Mouse (Mus musculus) liver, embryonic 15.5 days (tissue): Measurements from ENCODE around the gene Acad8. TPM values are rescaled to one million over a fixed set of nuclear protein-coding genes. Genes with fewer than 3 reads are reported as not detected.
A peak's percentile ranks its signal among the peaks of the same experiment; 100 is the strongest.

Experiments
- ATAC-seq: fragments of 200-750 bp; cut with Nextera tagmentation; 2 replicates; pipeline ENCODE4 v1.8.0; 2017; ENCODE audit warnings: moderate number of reproducible peaks, mild to moderate bottlenecking, moderate library complexity; ENCODE audit not compliant: insufficient read depth
- H3K27ac ChIP-seq: fragments of 300-500 bp; sonication (generic); replicated peaks from 2 replicates; pipeline ENCODE4 v1.5.1; 2015; ENCODE audit warnings: mild to moderate bottlenecking, inconsistent platforms
- H3K27me3 ChIP-seq: fragments of 300-500 bp; sonication (generic); 2 replicates; pipeline ENCODE4 v1.6.1; 2015; ENCODE audit warnings: mild to moderate bottlenecking, inconsistent platforms
- H3K36me3 ChIP-seq: fragments of 300-500 bp; sonication (generic); replicated peaks from 2 replicates; pipeline ENCODE4 v1.6.1; 2015; ENCODE audit warnings: moderate library complexity, mild to moderate bottlenecking, inconsistent platforms
- H3K4me1 ChIP-seq: fragments of 300-500 bp; sonication (generic); replicated peaks from 2 replicates; pipeline ENCODE4 v1.6.1; 2015; ENCODE audit warnings: inconsistent platforms
- H3K4me2 ChIP-seq: fragments of 300-500 bp; sonication (generic); 2 replicates; pipeline ENCODE4 v1.6.1; 2015; ENCODE audit warnings: moderate library complexity, mild to moderate bottlenecking, inconsistent platforms
- H3K4me3 ChIP-seq: fragments of 300-500 bp; sonication (generic); replicated peaks from 2 replicates; pipeline ENCODE4 v1.5.1; 2015; ENCODE audit warnings: mild to moderate bottlenecking, inconsistent platforms
- H3K9ac ChIP-seq: fragments of 300-500 bp; sonication (generic); 2 replicates; pipeline ENCODE4 v1.6.1; 2015; ENCODE audit warnings: moderate library complexity, mild to moderate bottlenecking, inconsistent platforms
- H3K9me3 ChIP-seq: fragments of 300-500 bp; sonication (generic); replicated peaks from 2 replicates; pipeline ENCODE4 v1.6.1; 2016; ENCODE audit warnings: inconsistent platforms
- WGBS: fragments of 180-500 bp; shearing (Covaris S2); methylation state at CpG from one replicate; pipeline ENCODE4 v1.1.7; 2015; ENCODE audit warnings: mixed read lengths; ENCODE audit not compliant: insufficient replicate concordance; 5-methylcytosine and 5-hydroxymethylcytosine counted together
- polyA plus RNA-seq: library from polyadenylated mRNA; unstranded; fragments of >200 nt; fragmentation: Nextera tagmentation; extraction: Ambion mirVana; gene quantifications from 2 replicates; pipeline ENCODE4 v1.2.1, GENCODE M21; 2015

Acad8 gene
- polyA plus RNA-seq, 1 experiment from 2014 or later, result 10.9 TPM

DNA sequence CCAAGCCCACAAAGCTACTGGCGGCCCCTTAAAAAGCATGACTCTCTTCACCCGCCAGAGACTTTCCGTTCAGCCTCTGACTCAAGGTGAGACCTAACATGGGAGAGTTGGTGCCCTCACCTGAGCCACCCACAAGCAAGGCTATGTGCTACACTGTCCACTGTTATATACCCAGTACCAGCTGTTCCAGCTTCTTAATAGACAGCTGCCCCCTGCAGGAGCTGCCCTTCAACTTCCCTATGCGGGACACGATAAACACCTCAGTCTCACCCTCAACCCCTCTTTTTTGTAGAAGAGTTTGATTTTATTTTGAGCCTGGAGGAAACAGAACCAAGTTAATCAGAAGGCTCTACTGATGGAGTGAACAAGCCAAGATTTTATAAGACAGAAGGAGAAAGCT lies 7.5 kb upstream of the Acad8 start:
- no peak overlapping the region for H3K4me2 ChIP-seq
- H3K9ac ChIP-seq, result no peak overlapping the region
- peaks cover 73% of the 10 kb centered on the region for H3K36me3 ChIP-seq
- H3K27me3 ChIP-seq, result no peaks in the 10 kb centered on the region
- ATAC-seq, result no peak
- H3K9me3 ChIP-seq, result no peaks in the 10 kb centered on the region
- no peak overlapping the region for H3K27ac ChIP-seq
- H3K4me1 ChIP-seq, result no peaks in the 10 kb centered on the region
- no peak overlapping the region for H3K4me3 ChIP-seq
- 78% methylated on average over 5 of the region's 5 CpGs for WGBS

DNA sequence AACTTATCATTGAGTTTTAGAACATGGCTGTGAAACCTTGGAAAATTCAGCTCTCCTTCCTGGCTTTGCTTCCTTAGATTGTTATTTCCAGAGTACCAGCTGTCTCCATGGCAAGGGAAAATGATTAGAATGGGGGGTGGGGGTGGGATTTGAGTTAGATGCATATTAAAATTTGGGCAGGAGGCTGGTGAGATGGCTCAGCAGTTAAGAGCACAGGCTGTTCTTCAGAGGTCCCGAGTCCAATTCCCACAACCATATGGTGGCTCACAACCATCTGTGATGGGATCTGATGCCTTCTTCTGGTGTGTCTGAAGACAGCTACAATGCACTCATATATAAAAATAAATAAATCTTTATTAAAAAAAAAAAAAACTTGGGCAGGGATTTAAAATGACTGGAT lies 6.6 kb upstream of the Acad8 start:
- Histone ChIP-seq H3K36me3 (peaks cover 65% of the 10 kb centered on the region), H3K4me2 (no peak overlapping the region), H3K9me3 (no peaks in the 10 kb centered on the region), H3K27me3 (no peaks in the 10 kb centered on the region), H3K9ac (no peak overlapping the region), H3K4me3 (no peak overlapping the region), H3K27ac (no peak overlapping the region), H3K4me1 (peaks cover 6% of the 10 kb centered on the region)
- 58% methylated on average over 1 of the region's 1 CpGs for WGBS
- ATAC-seq, result no peak

DNA sequence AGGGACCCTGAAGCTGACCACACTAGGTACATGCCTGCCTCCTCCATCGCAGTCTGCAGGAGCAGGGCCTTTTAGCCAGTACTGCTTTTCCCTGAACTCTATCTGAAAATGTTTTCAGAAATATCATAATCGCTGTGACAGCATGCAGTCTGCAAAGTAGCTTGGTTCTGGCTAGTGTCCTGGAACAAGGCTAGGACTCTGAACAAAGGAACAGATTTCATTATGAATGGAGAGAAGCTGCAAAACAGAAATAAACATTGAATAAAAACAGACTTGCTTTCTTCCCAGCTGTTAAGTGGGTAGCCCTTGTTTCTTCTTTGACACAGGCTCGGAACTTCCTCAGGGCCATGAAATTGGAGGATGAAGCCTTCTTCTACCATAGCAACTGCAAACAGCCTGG lies 5.9 kb upstream of the Acad8 start:
- Histone ChIP-seq H3K27ac (no peak overlapping the region), H3K4me1 (peaks cover 13% of the 10 kb centered on the region), H3K4me3 (no peak overlapping the region), H3K4me2 (no peak overlapping the region), H3K9ac (no peak overlapping the region), H3K36me3 (peaks cover 59% of the 10 kb centered on the region), H3K9me3 (no peaks in the 10 kb centered on the region), H3K27me3 (no peaks in the 10 kb centered on the region)
- WGBS, result 82% methylated on average over 3 of the region's 3 CpGs
- no peak for ATAC-seq

DNA sequence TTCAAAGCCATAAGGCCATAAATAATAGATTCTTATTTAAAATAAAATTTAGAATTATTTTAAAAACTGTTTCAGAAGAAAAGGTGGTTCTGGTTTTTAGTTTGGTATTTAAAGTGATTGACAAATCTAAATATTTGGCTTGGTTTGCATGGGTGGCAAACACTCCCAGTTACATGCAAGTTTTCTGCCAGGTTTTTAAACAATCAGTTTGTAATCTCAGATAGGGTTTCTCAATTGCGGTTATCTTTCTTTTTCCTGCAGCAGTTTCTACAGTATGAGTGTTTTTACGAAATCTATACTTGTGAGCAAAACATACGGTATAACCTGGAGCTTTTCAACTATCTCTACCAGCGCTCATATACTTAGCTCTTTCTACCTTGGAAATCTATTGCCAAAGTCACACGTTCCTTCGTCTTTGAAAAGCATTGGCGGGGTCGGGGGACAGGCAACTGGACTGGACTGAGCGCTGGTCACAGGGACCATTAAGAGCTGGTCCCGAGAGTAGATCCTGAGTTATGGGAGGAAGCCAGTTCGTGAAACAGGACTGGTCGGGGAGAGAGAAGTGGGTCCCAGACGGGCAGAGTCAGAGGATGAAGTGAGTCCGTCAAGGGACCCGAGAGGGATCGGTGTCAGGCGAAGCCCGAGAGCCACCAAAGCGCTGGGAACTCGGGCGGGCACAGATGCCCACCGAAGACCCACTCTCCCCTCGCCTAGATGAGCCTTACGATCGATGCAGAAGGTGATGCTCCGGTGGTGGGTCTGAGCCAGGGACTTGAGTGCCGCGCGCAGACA lies 501 bp downstream of the Acad8 start:
- H3K9ac ChIP-seq, result peak overlapping the region; percentile 68
- ATAC-seq, result peak; percentile 26
- peak overlapping the region; percentile 42; the same call in 1 of the 2 replicates for H3K27ac ChIP-seq
- H3K4me1 ChIP-seq, result peaks cover 35% of the 10 kb centered on the region
- H3K4me3 ChIP-seq, result peak overlapping the region; percentile 76
- no peaks in the 10 kb centered on the region; the same call in 1 of the 2 replicates for H3K36me3 ChIP-seq
- H3K4me2 ChIP-seq, result peak overlapping the region; percentile 89
- H3K9me3 ChIP-seq, result no peaks in the 10 kb centered on the region
- WGBS, result under 1% methylated on average over 29 of the region's 29 CpGs
- H3K27me3 ChIP-seq, result no peaks in the 10 kb centered on the region

DNA sequence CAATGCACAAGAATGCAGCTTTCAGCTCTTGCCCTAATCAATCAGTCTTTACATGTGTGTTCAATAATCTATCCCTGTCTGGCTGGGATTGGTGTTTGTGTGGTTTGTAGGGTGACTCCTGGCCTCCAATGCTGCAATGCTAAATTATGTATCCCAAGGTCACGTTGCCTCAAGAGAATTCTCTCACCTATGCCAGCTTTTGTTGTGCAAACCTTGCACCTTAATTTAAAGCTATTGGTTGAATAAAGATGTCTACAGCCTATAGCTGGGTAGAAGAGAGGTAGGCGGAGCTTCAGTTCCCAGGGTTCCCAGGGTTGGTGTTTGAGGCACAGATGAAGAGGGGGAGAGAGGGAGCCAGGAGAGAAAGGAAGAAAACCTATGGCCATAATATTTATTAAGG lies 1.9 kb downstream of the Acad8 start:
- Histone ChIP-seq H3K4me1 (peaks cover 35% of the 10 kb centered on the region), H3K27me3 (no peaks in the 10 kb centered on the region), H3K4me2 (no peak overlapping the region), H3K27ac (no peak overlapping the region), H3K4me3 (no peak overlapping the region), H3K36me3 (no peaks in the 10 kb centered on the region), H3K9ac (no peak overlapping the region), H3K9me3 (no peaks in the 10 kb centered on the region)
- 68% methylated on average over 2 of the region's 2 CpGs for WGBS
- ATAC-seq, result no peak

DNA sequence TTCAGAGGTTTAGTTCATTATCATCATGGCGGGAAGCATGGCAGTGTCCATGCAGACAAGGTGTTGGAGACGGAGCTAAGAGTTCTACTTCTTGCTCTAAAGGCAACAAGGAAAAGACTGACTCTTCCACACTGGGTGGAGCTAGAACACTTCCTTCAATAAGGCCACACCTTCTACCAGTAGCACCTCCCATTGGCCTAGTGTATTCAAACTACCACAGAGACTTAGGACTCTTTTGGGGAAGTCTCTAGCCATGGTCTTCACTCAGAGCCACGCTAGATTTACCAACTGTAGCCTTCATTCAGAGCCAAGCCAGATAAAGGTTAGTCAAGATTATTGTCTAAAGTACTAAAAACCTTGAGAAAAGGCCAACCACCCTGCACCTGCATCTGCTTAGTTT lies 2.3 kb downstream of the Acad8 start:
- H3K9ac ChIP-seq, result no peak overlapping the region
- peaks cover 35% of the 10 kb centered on the region for H3K4me1 ChIP-seq
- no peak for ATAC-seq
- H3K9me3 ChIP-seq, result no peaks in the 10 kb centered on the region
- no peak overlapping the region for H3K4me3 ChIP-seq
- H3K4me2 ChIP-seq, result no peak overlapping the region
- WGBS, result 51% methylated on average over 3 of the region's 3 CpGs
- no peak overlapping the region for H3K27ac ChIP-seq
- no peaks in the 10 kb centered on the region for H3K36me3 ChIP-seq
- H3K27me3 ChIP-seq, result no peaks in the 10 kb centered on the region

DNA sequence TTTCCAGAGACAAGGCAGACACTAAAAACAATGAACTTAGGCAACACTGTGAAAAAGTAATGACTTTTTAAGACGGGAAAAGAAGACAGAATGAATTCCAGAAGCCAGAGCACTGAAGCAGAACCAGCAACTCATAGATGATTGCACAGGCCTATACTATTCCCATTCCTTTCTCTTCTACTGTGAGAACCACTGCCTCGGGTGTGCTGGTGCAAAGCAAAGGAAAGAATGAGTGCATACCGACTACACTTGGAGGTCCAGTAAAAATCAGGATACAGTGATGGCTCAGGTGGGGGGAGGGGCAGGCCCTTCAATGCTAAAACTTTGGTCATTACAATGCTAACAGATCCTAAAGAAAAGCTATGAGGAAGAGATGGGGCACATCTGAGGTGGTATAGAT lies 5.5 kb downstream of the Acad8 start:
- H3K9ac ChIP-seq, result no peak overlapping the region
- no peak overlapping the region for H3K27ac ChIP-seq
- no peak overlapping the region for H3K4me3 ChIP-seq
- peaks cover 13% of the 10 kb centered on the region for H3K36me3 ChIP-seq
- H3K4me1 ChIP-seq, result peaks cover 12% of the 10 kb centered on the region
- H3K4me2 ChIP-seq, result no peak overlapping the region
- no peaks in the 10 kb centered on the region for H3K9me3 ChIP-seq
- H3K27me3 ChIP-seq, result no peaks in the 10 kb centered on the region
- ATAC-seq, result no peak
- WGBS, result 62% methylated on average over 3 of the region's 3 CpGs

DNA sequence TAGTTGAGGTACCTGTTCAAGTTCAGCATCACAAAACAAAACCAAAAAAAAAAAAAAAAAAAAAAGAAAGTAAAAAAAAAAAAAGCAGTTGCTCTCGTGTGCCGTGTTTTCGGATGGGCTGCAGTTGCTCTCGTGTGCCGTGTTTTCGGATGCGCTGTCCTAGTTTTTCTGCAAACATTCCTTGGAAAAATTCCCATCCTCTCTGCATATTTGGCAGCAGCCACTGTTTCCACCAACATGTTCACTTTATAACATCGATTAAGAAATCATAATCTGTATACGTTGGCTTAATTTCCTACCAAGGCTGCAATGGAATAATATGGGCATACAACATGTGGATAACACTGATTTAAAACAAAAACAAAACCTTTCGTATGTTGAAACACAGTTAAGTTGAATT lies 6.2 kb downstream of the Acad8 start:
- ATAC-seq, result no peak
- peaks cover 5% of the 10 kb centered on the region for H3K4me1 ChIP-seq
- 83% methylated on average over 10 of the region's 10 CpGs for WGBS
- no peaks in the 10 kb centered on the region for H3K9me3 ChIP-seq
- H3K9ac ChIP-seq, result no peak overlapping the region
- H3K4me2 ChIP-seq, result no peak overlapping the region
- H3K27me3 ChIP-seq, result no peaks in the 10 kb centered on the region
- H3K4me3 ChIP-seq, result no peak overlapping the region
- peaks cover 13% of the 10 kb centered on the region for H3K36me3 ChIP-seq
- no peak overlapping the region for H3K27ac ChIP-seq

DNA sequence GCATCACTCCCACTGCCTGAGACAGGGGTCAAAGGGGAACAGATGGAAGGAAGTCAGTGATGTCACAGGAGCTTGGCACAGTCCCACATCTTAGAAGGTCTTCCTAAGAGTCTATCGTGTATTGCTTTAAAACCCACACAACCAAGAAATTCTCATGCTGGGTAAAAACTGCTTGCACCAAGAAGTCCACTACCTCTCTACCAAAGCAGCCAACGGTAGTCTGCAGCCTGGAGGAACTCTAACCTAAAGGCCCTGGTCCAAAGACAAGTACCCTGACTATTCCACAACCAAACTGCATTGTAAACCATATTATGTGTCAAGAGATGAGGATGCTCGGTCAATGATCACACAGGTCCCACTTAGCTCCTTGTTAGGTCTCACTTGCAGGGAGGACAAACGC lies 9.2 kb downstream of the Acad8 start:
- 73% methylated on average over 4 of the region's 4 CpGs for WGBS
- H3K27ac ChIP-seq, result no peak overlapping the region
- no peak overlapping the region for H3K4me2 ChIP-seq
- H3K9ac ChIP-seq, result no peak overlapping the region
- no peak for ATAC-seq
- H3K4me1 ChIP-seq, result no peaks in the 10 kb centered on the region
- H3K36me3 ChIP-seq, result peaks cover 16% of the 10 kb centered on the region
- H3K9me3 ChIP-seq, result no peaks in the 10 kb centered on the region
- no peaks in the 10 kb centered on the region for H3K27me3 ChIP-seq
- no peak overlapping the region for H3K4me3 ChIP-seq

DNA sequence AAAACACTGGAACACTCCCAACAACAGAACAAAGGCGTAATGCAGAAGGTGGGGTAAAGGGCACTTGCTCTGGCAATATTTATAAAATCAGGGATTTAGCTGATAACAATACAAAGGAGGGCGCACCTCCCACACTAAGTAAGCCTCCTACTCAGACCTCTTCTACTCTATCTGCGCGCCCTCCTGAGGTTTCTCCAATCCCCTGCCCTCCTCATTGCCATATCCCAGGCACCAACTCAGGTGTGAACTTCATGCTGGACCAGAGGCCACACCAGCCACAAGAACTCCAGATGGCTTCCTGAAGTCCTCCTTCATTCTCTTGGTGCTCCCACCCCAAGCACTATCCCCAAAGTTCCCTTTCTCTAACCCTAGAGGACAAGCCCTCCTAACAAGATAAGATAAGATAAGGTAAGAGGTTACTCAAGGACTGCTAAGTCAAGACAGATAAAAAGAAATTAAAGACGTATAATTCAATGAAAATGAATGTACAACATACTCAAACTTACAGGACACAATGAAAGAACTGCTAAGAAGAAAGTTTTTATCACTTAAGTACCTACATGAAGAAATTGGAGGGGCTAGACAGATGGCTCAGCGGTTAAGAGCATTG lies 13.6 kb downstream of the Acad8 start:
- no peaks in the 10 kb centered on the region for H3K4me1 ChIP-seq
- 65% methylated on average over 6 of the region's 6 CpGs for WGBS
- peaks cover 11% of the 10 kb centered on the region for H3K36me3 ChIP-seq
- no peaks in the 10 kb centered on the region for H3K27me3 ChIP-seq
- no peak for ATAC-seq
- no peak overlapping the region for H3K4me2 ChIP-seq
- no peaks in the 10 kb centered on the region for H3K9me3 ChIP-seq
- H3K27ac ChIP-seq, result no peak overlapping the region
- H3K4me3 ChIP-seq, result no peak overlapping the region
- H3K9ac ChIP-seq, result no peak overlapping the region

DNA sequence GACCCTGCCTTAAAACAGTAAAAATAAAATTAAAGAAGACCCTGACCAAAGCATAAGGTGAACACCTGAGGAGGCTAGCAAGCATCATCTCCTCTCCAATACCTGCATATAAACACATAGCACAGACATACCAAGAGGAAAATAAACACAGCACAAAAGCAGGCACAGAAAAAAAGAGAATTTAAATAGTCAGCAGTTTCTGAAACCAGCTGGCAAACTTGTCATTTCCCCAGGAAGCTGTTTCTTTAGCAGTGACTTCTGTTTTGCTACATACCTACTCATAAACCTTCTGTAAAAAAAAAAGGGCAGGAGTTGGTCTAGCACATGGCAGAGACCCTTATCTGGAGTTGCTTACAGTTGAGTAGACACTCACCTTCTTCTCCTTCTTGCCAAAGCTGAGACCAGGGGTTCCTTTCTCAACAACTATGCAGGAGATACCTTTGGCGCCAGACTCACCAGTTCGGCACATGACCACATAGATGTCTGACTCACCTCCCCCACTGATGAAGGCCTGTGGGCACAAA lies 14.2 kb downstream of the Acad8 start:
- no peak overlapping the region for H3K27ac ChIP-seq
- peaks cover 10% of the 10 kb centered on the region for H3K36me3 ChIP-seq
- no peaks in the 10 kb centered on the region for H3K9me3 ChIP-seq
- no peaks in the 10 kb centered on the region for H3K4me1 ChIP-seq
- no peak overlapping the region for H3K9ac ChIP-seq
- H3K4me3 ChIP-seq, result no peak overlapping the region
- 69% methylated on average over 2 of the region's 2 CpGs for WGBS
- H3K4me2 ChIP-seq, result no peak overlapping the region
- no peaks in the 10 kb centered on the region for H3K27me3 ChIP-seq
- no peak for ATAC-seq
